Mouse (Mus musculus) liver, embryonic 16.5 days (tissue): ENCODE measurements around the gene Rd3l. TPM values are rescaled to one million over a fixed set of nuclear protein-coding genes. Genes with fewer than 3 reads are reported as not detected.

Experiments
- ATAC-seq: fragments of 200-750 bp; cut with Nextera tagmentation; 2 replicates; pipeline ENCODE4 v1.8.0; 2017; ENCODE audit warnings: low read depth, mild to moderate bottlenecking, moderate number of reproducible peaks, moderate library complexity
- H3K27ac ChIP-seq: fragments of 300-500 bp; sonication (generic); 2 replicates; pipeline ENCODE4 v1.5.1; 2014; ENCODE audit warnings: mild to moderate bottlenecking, low read length
- H3K27me3 ChIP-seq: fragments of 300-500 bp; sonication (generic); 2 replicates; pipeline ENCODE4 v1.6.1; 2014; ENCODE audit warnings: low read depth, low read length, mixed read lengths; ENCODE audit not compliant: control insufficient read depth, insufficient read depth
- H3K36me3 ChIP-seq: fragments of 300-500 bp; sonication (generic); 2 replicates; pipeline ENCODE4 v1.6.1; 2014; ENCODE audit warnings: mild to moderate bottlenecking; ENCODE audit not compliant: control insufficient read depth, insufficient read depth
- H3K4me1 ChIP-seq: fragments of 300-500 bp; sonication (generic); 2 replicates; pipeline ENCODE4 v1.6.1; 2014; ENCODE audit warnings: low read depth, low read length, mixed read lengths; ENCODE audit not compliant: control insufficient read depth
- H3K4me2 ChIP-seq: fragments of 300-500 bp; sonication (generic); 2 replicates; pipeline ENCODE4 v1.6.1; 2014; ENCODE audit warnings: low read depth, low read length, mixed read lengths
- H3K4me3 ChIP-seq: fragments of 300-500 bp; sonication (generic); 2 replicates; pipeline ENCODE4 v1.5.1; 2014; ENCODE audit warnings: low read depth, mild to moderate bottlenecking, low read length
- H3K9ac ChIP-seq: fragments of 300-500 bp; sonication (generic); 2 replicates; pipeline ENCODE4 v1.6.1; 2014; ENCODE audit warnings: low read depth, low read length
- H3K9me3 ChIP-seq: fragments of 300-500 bp; sonication (generic); replicated peaks from 2 replicates; pipeline ENCODE4 v1.6.1; 2016; ENCODE audit warnings: low read length; ENCODE audit not compliant: control insufficient read depth
- WGBS: fragments of 180-500 bp; shearing (Covaris S2); extraction: QIAGEN DNeasy Blood & Tissue Kit; methylation state at CpG from one replicate; pipeline ENCODE4 v1.1.7; 2014; ENCODE audit not compliant: insufficient replicate concordance; 5-methylcytosine and 5-hydroxymethylcytosine counted together
- polyA plus RNA-seq: library from polyadenylated mRNA; unstranded; fragments of >200 nt; fragmentation: Nextera tagmentation; extraction: Ambion mirVana; gene quantifications from 2 replicates; pipeline ENCODE4 v1.2.1, GENCODE M21; 2015

Gene Rd3l
- polyA plus RNA-seq, 1 experiment from 2014 or later: 0.09 TPM

- Histone ChIP-seq H3K4me1 (peaks cover 23% of the 10 kb centered on the region), H3K4me3 (no peak overlapping the region), H3K36me3 (no peaks in the 10 kb centered on the region), H3K4me2 (peak overlapping the region; percentile 15; the same call in 1 of the 2 replicates), H3K9me3 (no peaks in the 10 kb centered on the region), H3K27ac (no peak overlapping the region), H3K27me3 (no peaks in the 10 kb centered on the region), H3K9ac (no peak overlapping the region)
- 38% methylated on average over 24 of the region's 24 CpGs for WGBS
- no peak for ATAC-seq
These were observed 44.2 kb downstream of the Rd3l start for GRCm38 (mm10) chr12:111936706-111937550.

DNA sequence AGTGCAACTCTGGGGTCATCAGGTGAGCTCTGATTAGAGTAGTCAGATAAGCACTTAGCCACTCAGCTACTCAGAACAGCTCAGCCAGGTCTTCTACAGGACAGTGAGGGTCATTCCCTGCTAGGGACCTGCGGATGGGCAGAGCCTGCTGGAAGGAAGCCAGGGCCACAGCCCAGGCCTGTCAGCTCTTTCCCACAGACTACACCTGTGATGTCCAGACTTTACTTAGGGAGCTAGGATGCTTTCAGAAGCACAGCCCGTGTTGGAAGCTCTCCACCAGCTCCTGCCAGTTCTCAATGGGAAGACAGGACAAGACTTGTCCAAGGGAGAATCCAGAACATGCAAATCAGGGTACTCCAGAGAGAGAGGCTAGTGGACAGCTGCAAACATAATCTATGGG, 47.1 kb downstream of the Rd3l start:
- WGBS: 55% methylated on average over 2 of the region's 2 CpGs
- H3K27ac ChIP-seq: no peak overlapping the region
- H3K27me3 ChIP-seq: no peaks in the 10 kb centered on the region
- no peak for ATAC-seq
- H3K36me3 ChIP-seq: no peaks in the 10 kb centered on the region
- H3K9ac ChIP-seq: no peak overlapping the region
- H3K4me2 ChIP-seq: 0 out of 2 replicates have a peak overlapping the region, but pooled peaks have one; percentile 7
- H3K9me3 ChIP-seq: no peaks in the 10 kb centered on the region
- H3K4me1 ChIP-seq: peaks cover 23% of the 10 kb centered on the region
- H3K4me3 ChIP-seq: no peak overlapping the region

- WGBS: 38% methylated on average over 11 of the region's 11 CpGs
These were observed 47.9 kb downstream of the Rd3l start for GRCm38 (mm10) chr12:111933032-111933704.

GRCm38 (mm10) chr12:111932513-111932912, 48.6 kb downstream of the Rd3l start:
- no peak overlapping the region for H3K4me3 ChIP-seq
- no peak for ATAC-seq
- 62% methylated on average over 3 of the region's 3 CpGs for WGBS
- no peak overlapping the region for H3K9ac ChIP-seq
- H3K27me3 ChIP-seq: no peaks in the 10 kb centered on the region
- H3K9me3 ChIP-seq: no peaks in the 10 kb centered on the region
- H3K4me1 ChIP-seq: peaks cover 19% of the 10 kb centered on the region
- H3K4me2 ChIP-seq: no peak overlapping the region
- no peak overlapping the region for H3K27ac ChIP-seq
- no peaks in the 10 kb centered on the region for H3K36me3 ChIP-seq

More at GRCm38 (mm10) chr12:111933032-111933704, 47.9 kb downstream of the Rd3l start:
- Histone ChIP-seq H3K4me1 (peaks cover 19% of the 10 kb centered on the region), H3K9me3 (no peaks in the 10 kb centered on the region), H3K4me2 (0 out of 2 replicates have a peak overlapping the region, but pooled peaks have one; percentile 7), H3K36me3 (no peaks in the 10 kb centered on the region), H3K27ac (0 out of 2 replicates have a peak overlapping the region, but pooled peaks have one; percentile 12), H3K9ac (no peak overlapping the region), H3K4me3 (no peak overlapping the region), H3K27me3 (no peaks in the 10 kb centered on the region)
- ATAC-seq: peak; percentile 77

GRCm38 (mm10) chr12:111931411-111932025, 49.6 kb downstream of the Rd3l start:
- Histone ChIP-seq H3K27me3 (no peaks in the 10 kb centered on the region), H3K9me3 (no peaks in the 10 kb centered on the region), H3K4me2 (no peak overlapping the region), H3K4me1 (peaks cover 11% of the 10 kb centered on the region), H3K4me3 (no peak overlapping the region), H3K27ac (no peak overlapping the region), H3K9ac (no peak overlapping the region), H3K36me3 (no peaks in the 10 kb centered on the region)
- WGBS: 66% methylated on average over 9 of the region's 9 CpGs
- no peak for ATAC-seq

Other genes starting within 250 kb of the Rd3l start
- 14.5 and 14.6 TPM in 2 replicates for gene Klc1, start 222.5 kb downstream of the Rd3l start, polyA plus RNA-seq
- gene Xrcc3, start 167.4 kb downstream of the Rd3l start, polyA plus RNA-seq: 3.5 and 5.0 TPM in 2 replicates
- 70.7 and 76.8 TPM in 2 replicates for gene Zfyve21, start 167.1 kb downstream of the Rd3l start, polyA plus RNA-seq
- gene Ppp1r13b, start 73.2 kb downstream of the Rd3l start, polyA plus RNA-seq: 1.4 and 1.9 TPM in 2 replicates
- gene Atp5mpl, start 14.3 kb downstream of the Rd3l start, polyA plus RNA-seq: 457 and 494 TPM in 2 replicates
- 0.07 and 0.14 TPM in 2 replicates for gene Tdrd9, start 9.8 kb downstream of the Rd3l start, polyA plus RNA-seq
- gene Aspg, start 125.4 kb upstream of the Rd3l start, polyA plus RNA-seq: 0.28 and 0.30 TPM in 2 replicates
- 0.21 and 0.27 TPM in 2 replicates for gene Kif26a, start 164.9 kb upstream of the Rd3l start, polyA plus RNA-seq